Mouse (Mus musculus): ENCODE measurements around the gene Teddm3. TPM values are rescaled to one million over a fixed set of nuclear protein-coding genes. Genes with fewer than 3 reads are reported as not detected.

Teddm3 gene
- total RNA-seq (2023; ENCODE audit: inconsistent age) = not detected in 4 replicates

GRCm38 (mm10) chr16:21153900-21154299 lies at the start of gene Teddm3:
TSS of gene Teddm3 (minus strand) at chr16:21154000.

Other genes starting within 250 kb of the Teddm3 start
- not detected in 4 replicates for gene Ephb3, start 50.8 kb upstream of the Teddm3 start, total RNA-seq (2023; ENCODE audit: inconsistent age)